Comparison of ENCODE assay signal across 7 mouse cellular contexts in the genomic region with DNA sequence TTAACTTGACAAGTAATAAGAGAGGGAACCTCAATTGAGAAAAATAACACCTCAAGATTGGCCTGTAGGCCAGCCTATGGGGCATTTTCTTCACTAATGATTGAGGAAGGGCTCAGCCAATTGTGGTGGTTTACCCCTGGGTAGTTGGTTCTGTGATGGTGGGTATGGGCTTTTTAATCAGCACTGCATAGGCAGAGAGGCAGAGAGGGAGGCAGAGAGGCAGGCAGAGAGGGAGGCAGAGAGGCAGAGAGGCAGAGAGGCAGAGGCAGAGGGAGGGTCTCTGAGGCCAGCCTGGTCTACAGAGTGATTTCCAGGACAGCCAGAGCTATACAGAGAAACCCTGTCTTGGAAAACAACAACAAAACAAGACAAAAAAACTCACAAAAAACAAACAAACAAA. TPM values are rescaled to one million over a fixed set of nuclear protein-coding genes. Genes with fewer than 3 reads are reported as not detected.
DNase-seq lines count a peak whose midpoint lies in the region; ATAC-seq lines count a peak whose summit lies in the region.

No protein-coding gene starts in this region.

- ATAC-seq in embryonic facial prominence, embryonic 14.5 days (ENCODE audit: low read depth) = no peak

- H3K27me3 ChIP-seq in embryonic facial prominence, embryonic 14.5 days (replicated peaks; ENCODE audit: control insufficient read depth, insufficient read depth, low read length) = no peaks in the 10 kb centered on the region

- H3K36me3 ChIP-seq in embryonic facial prominence, embryonic 14.5 days (ENCODE audit: control insufficient read depth, insufficient read depth, low read length) = no peaks in the 10 kb centered on the region

- no peaks in the 10 kb centered on the region for H3K9me3 ChIP-seq in embryonic facial prominence, embryonic 14.5 days (ENCODE audit: control insufficient read depth, low read length)

- no peak overlapping the region for H3K27ac ChIP-seq in embryonic facial prominence, embryonic 14.5 days (replicated peaks; ENCODE audit: low read depth, low read length)

- H3K4me3 ChIP-seq in embryonic facial prominence, embryonic 14.5 days (ENCODE audit: low read depth, low read length) = peak overlapping the region; percentile 80; the same call in 1 of the 2 replicates

- peaks cover 14% of the 10 kb centered on the region for H3K4me1 ChIP-seq in embryonic facial prominence, embryonic 14.5 days (ENCODE audit: control insufficient read depth, insufficient read depth, low read length)

- peak overlapping the region; percentile 82 for H3K4me2 ChIP-seq in embryonic facial prominence, embryonic 14.5 days (ENCODE audit: low read depth, low read length)

- no peak overlapping the region for H3K9ac ChIP-seq in embryonic facial prominence, embryonic 14.5 days (ENCODE audit: low read depth, low read length)

- peak; percentile 12 for DNase-seq in layer of hippocampus, adult 9-11 months
- no peak for DNase-seq in layer of hippocampus, adult 18-20 months (ENCODE audit: low spot score in 2 of 2)
- no peak for DNase-seq in embryonic facial prominence, embryonic 14.5 days (ENCODE audit: low spot score)
- peak; percentile 48 to 57 for DNase-seq in gastrocnemius, postnatal 4 days (ENCODE audit: low spot score in 2 of 2)
- peak; percentile 6 for DNase-seq in lung, postnatal 14 days
- no peak for DNase-seq in c-Kit-positive CD71-positive TER-119-positive erythroid progenitor cells, embryonic 14.5 days (ENCODE audit: low spot score)
- no peak for DNase-seq in cerebellum, adult 9-10 months

RNA-seq across cellular contexts. Expression of a gene that starts 2.4 kb away (rescaled TPM):
- total RNA-seq in layer of hippocampus, adult 18-20 months (2021) = 10 to 100 TPM; 62.4 to 63.6 TPM
- polyA plus RNA-seq in embryonic facial prominence, embryonic 14.5 days (2014; fragmentation: Nextera tagmentation; extraction: Ambion mirVana) = 32.0 and 34.1 TPM in 2 replicates
- total RNA-seq in gastrocnemius, postnatal 4 days (2021) = 10 to 100 TPM; 26.7 to 27.2 TPM

RNA-seq across cellular contexts. Expression of a gene that starts 57.6 kb away (rescaled TPM):
- total RNA-seq in layer of hippocampus, adult 18-20 months (2021) = 10 to 100 TPM; 32.5 to 34.6 TPM
- polyA plus RNA-seq in embryonic facial prominence, embryonic 14.5 days (2014; fragmentation: Nextera tagmentation; extraction: Ambion mirVana) = 41.9 and 49.6 TPM in 2 replicates
- total RNA-seq in gastrocnemius, postnatal 4 days (2021) = 10 to 100 TPM; 21.0 to 23.9 TPM

Comparison
In these comparisons a context has a peak if more than half of its experiments do, and no peak if none do; other contexts are left out.
1. DNase-seq: peak in layer of hippocampus, adult 9-11 months (single experiment), gastrocnemius, postnatal 4 days (2 of 2) and lung, postnatal 14 days (single experiment); none in layer of hippocampus, adult 18-20 months (0 of 2), embryonic facial prominence, embryonic 14.5 days (single experiment), c-Kit-positive CD71-positive TER-119-positive erythroid progenitor cells, embryonic 14.5 days (single experiment) and cerebellum, adult 9-10 months (single experiment).